8 mouse cellular contexts compared by ENCODE assay signal in genomic region chr17:15527811-15528136, GRCm38 (mm10). TPM values are rescaled to one million over a fixed set of nuclear protein-coding genes. Genes with fewer than 3 reads are reported as not detected.
A peak's percentile ranks its signal among the peaks of the same experiment; 100 is the strongest.
DNase-seq lines count a peak whose midpoint lies in the region; ATAC-seq and TF ChIP-seq lines count a peak whose summit lies in the region.

No protein-coding gene starts in this region.

- ATAC-seq in embryonic facial prominence, embryonic 14.5 days (ENCODE audit: low read depth): no peak
- ATAC-seq in intestine, embryonic 16.5 days: no peak
- ATAC-seq in neural tube, embryonic 12.5 days (ENCODE audit: low FRiP score, low read depth): no peak

- 57% methylated on average over 3 of the region's 3 CpGs for WGBS in embryonic facial prominence, embryonic 14.5 days
- WGBS in intestine, embryonic 16.5 days: 47% methylated on average over 3 of the region's 3 CpGs
- 61% methylated on average over 3 of the region's 3 CpGs for WGBS in neural tube, embryonic 12.5 days

- TF ChIP-seq CTCF in left cerebral cortex, adult 2 months (IDR thresholded peaks at IDR 0.05): no peak

- H3K27me3 ChIP-seq in embryonic facial prominence, embryonic 14.5 days (replicated peaks; ENCODE audit: control insufficient read depth, insufficient read depth, low read length): no peaks in the 10 kb centered on the region
- no peaks in the 10 kb centered on the region for H3K27me3 ChIP-seq in intestine, embryonic 16.5 days (replicated peaks; ENCODE audit: control insufficient read depth, insufficient read depth, low read length)
- H3K27me3 ChIP-seq in neural tube, embryonic 12.5 days (replicated peaks): no peaks in the 10 kb centered on the region

- H3K9ac ChIP-seq in embryonic facial prominence, embryonic 14.5 days (ENCODE audit: low read depth, low read length): peak overlapping the region; percentile 76
- peak overlapping the region; percentile 87 for H3K9ac ChIP-seq in intestine, embryonic 16.5 days (ENCODE audit: low read depth, low read length)
- H3K9ac ChIP-seq in neural tube, embryonic 12.5 days: peak overlapping the region; percentile 44; the same call in 1 of the 2 replicates

- peak overlapping the region; percentile 72 for H3K4me3 ChIP-seq in left cerebral cortex, adult 2 months
- H3K4me3 ChIP-seq in embryonic facial prominence, embryonic 14.5 days (ENCODE audit: low read depth, low read length): peak overlapping the region; percentile 83
- H3K4me3 ChIP-seq in intestine, embryonic 16.5 days (ENCODE audit: low read length): peak overlapping the region; percentile 92
- peak overlapping the region; percentile 94 for H3K4me3 ChIP-seq in neural tube, embryonic 12.5 days

- intact Hi-C loops in left cerebral cortex, adult 2 months (cut with DNase I): loop anchor here (2.0 to 5.0 kb wide), 3 partner anchors 37 to 195 kb away; partner anchors contain the start of gene Prdm9
- intact Hi-C loops in gastrocnemius, postnatal 14 days (cut with DNase I; ENCODE audit: low total_unique reads): loop anchor here (5.0 kb wide), 1 partner anchor 35 kb away; the partner anchor contains the start of gene Prdm9

- peaks cover 26% of the 10 kb centered on the region for H3K36me3 ChIP-seq in embryonic facial prominence, embryonic 14.5 days (ENCODE audit: control insufficient read depth, insufficient read depth, low read length)
- H3K36me3 ChIP-seq in intestine, embryonic 16.5 days (ENCODE audit: control insufficient read depth, insufficient read depth, low read length): peaks cover 2% of the 10 kb centered on the region; the same call in 1 of the 2 replicates
- peaks cover 14% of the 10 kb centered on the region for H3K36me3 ChIP-seq in neural tube, embryonic 12.5 days

- peaks cover 6% of the 10 kb centered on the region for H3K4me1 ChIP-seq in embryonic facial prominence, embryonic 14.5 days (ENCODE audit: control insufficient read depth, insufficient read depth, low read length)
- peaks cover 9% of the 10 kb centered on the region for H3K4me1 ChIP-seq in intestine, embryonic 16.5 days (ENCODE audit: control insufficient read depth, insufficient read depth, low read length)
- H3K4me1 ChIP-seq in neural tube, embryonic 12.5 days: peaks cover 9% of the 10 kb centered on the region

- no peak for DNase-seq in left cerebral cortex, adult 2 months (ENCODE audit: extremely low spot score in 1 of 2, low spot score in 2 of 2)
- DNase-seq in left cerebral cortex, adult 18-20 months (ENCODE audit: low spot score in 2 of 2): no peak
- DNase-seq in embryonic facial prominence, embryonic 14.5 days (ENCODE audit: low spot score): no peak
- DNase-seq in right cerebral cortex, postnatal 25 days: no peak
- no peak for DNase-seq in gastrocnemius, postnatal 14 days
- no peak for DNase-seq in cerebellum, adult 8-10 months

- H3K4me2 ChIP-seq in embryonic facial prominence, embryonic 14.5 days (ENCODE audit: low read depth, low read length): peak overlapping the region; percentile 76
- peak overlapping the region; percentile 75 for H3K4me2 ChIP-seq in intestine, embryonic 16.5 days (ENCODE audit: low read depth, low read length)
- peak overlapping the region; percentile 73 for H3K4me2 ChIP-seq in neural tube, embryonic 12.5 days (replicated peaks)

- peak overlapping the region; percentile 70; the same call in 1 of the 2 replicates for H3K27ac ChIP-seq in left cerebral cortex, adult 2 months
- peak overlapping the region; percentile 61; the same call in 1 of the 2 replicates for H3K27ac ChIP-seq in embryonic facial prominence, embryonic 14.5 days (replicated peaks; ENCODE audit: low read depth, low read length)
- no peak overlapping the region for H3K27ac ChIP-seq in intestine, embryonic 16.5 days (ENCODE audit: low read length)
- H3K27ac ChIP-seq in neural tube, embryonic 12.5 days: no peak overlapping the region

- H3K9me3 ChIP-seq in embryonic facial prominence, embryonic 14.5 days (ENCODE audit: control insufficient read depth, low read length): no peaks in the 10 kb centered on the region
- no peaks in the 10 kb centered on the region for H3K9me3 ChIP-seq in intestine, embryonic 16.5 days (ENCODE audit: control insufficient read depth, low read length)
- H3K9me3 ChIP-seq in neural tube, embryonic 12.5 days: no peaks in the 10 kb centered on the region

RNA-seq across cellular contexts. Expression of gene Pdcd2, which starts 0.7 kb away (rescaled TPM):
- 10 to 100 TPM; 19.1 to 21.0 TPM for total RNA-seq in left cerebral cortex, adult 2 months (2021)
- 10 to 100 TPM; 17.6 to 22.0 TPM for total RNA-seq in left cerebral cortex, adult 18-20 months (2021)
- polyA plus RNA-seq in embryonic facial prominence, embryonic 14.5 days (2014; fragmentation: Nextera tagmentation; extraction: Ambion mirVana): 39.7 and 41.5 TPM in 2 replicates
- 48.1 and 48.9 TPM in 2 replicates for polyA plus RNA-seq in intestine, embryonic 16.5 days (2015; fragmentation: Nextera tagmentation; extraction: Ambion mirVana)
- 66.3 and 70.3 TPM in 2 replicates for polyA plus RNA-seq in neural tube, embryonic 12.5 days (2016; fragmentation: Nextera tagmentation; extraction: Ambion mirVana)
- 10 to 100 TPM; 12.6 to 15.6 TPM for total RNA-seq in gastrocnemius, postnatal 14 days (2021)

RNA-seq across cellular contexts. Expression of gene Tbp, which starts 28.1 kb away (rescaled TPM):
- total RNA-seq in left cerebral cortex, adult 2 months (2021): 10 to 100 TPM; 29.3 to 32.2 TPM
- total RNA-seq in left cerebral cortex, adult 18-20 months (2021): 10 to 100 TPM; 25.7 to 30.0 TPM
- 46.6 and 49.3 TPM in 2 replicates for polyA plus RNA-seq in embryonic facial prominence, embryonic 14.5 days (2014; fragmentation: Nextera tagmentation; extraction: Ambion mirVana)
- 32.9 and 33.6 TPM in 2 replicates for polyA plus RNA-seq in intestine, embryonic 16.5 days (2015; fragmentation: Nextera tagmentation; extraction: Ambion mirVana)
- polyA plus RNA-seq in neural tube, embryonic 12.5 days (2016; fragmentation: Nextera tagmentation; extraction: Ambion mirVana): 56.1 and 60.4 TPM in 2 replicates
- 1 to 10 TPM; 6.6 to 8.4 TPM for total RNA-seq in gastrocnemius, postnatal 14 days (2021)

RNA-seq across cellular contexts. Expression of gene Psmb1, which starts 28.2 kb away (rescaled TPM):
- total RNA-seq in left cerebral cortex, adult 2 months (2021): 100 to 1,000 TPM; 118 to 122 TPM
- 100 to 1,000 TPM; 133 to 136 TPM for total RNA-seq in left cerebral cortex, adult 18-20 months (2021)
- 257 and 267 TPM in 2 replicates for polyA plus RNA-seq in embryonic facial prominence, embryonic 14.5 days (2014; fragmentation: Nextera tagmentation; extraction: Ambion mirVana)
- 238 and 252 TPM in 2 replicates for polyA plus RNA-seq in intestine, embryonic 16.5 days (2015; fragmentation: Nextera tagmentation; extraction: Ambion mirVana)
- 248 and 252 TPM in 2 replicates for polyA plus RNA-seq in neural tube, embryonic 12.5 days (2016; fragmentation: Nextera tagmentation; extraction: Ambion mirVana)
- total RNA-seq in gastrocnemius, postnatal 14 days (2021): 100 to 1,000 TPM; 115 to 119 TPM

RNA-seq across cellular contexts. Expression of gene Prdm9, which starts 36.4 kb away (rescaled TPM):
- total RNA-seq in left cerebral cortex, adult 2 months (2021): 1 to 10 TPM; 2.9 to 3.1 TPM
- total RNA-seq in left cerebral cortex, adult 18-20 months (2021): 1 to 10 TPM; 3.1 to 3.3 TPM
- 0.46 and 1.1 TPM in 2 replicates for polyA plus RNA-seq in embryonic facial prominence, embryonic 14.5 days (2014; fragmentation: Nextera tagmentation; extraction: Ambion mirVana)
- 1.5 and 2.2 TPM in 2 replicates for polyA plus RNA-seq in intestine, embryonic 16.5 days (2015; fragmentation: Nextera tagmentation; extraction: Ambion mirVana)
- polyA plus RNA-seq in neural tube, embryonic 12.5 days (2016; fragmentation: Nextera tagmentation; extraction: Ambion mirVana): 3.8 and 4.2 TPM in 2 replicates
- total RNA-seq in gastrocnemius, postnatal 14 days (2021): 1 to 10 TPM; 2.5 to 3.2 TPM

Comparison
In these comparisons a context has a peak if more than half of its experiments do, and no peak if none do; other contexts are left out.
1. H3K27ac ChIP-seq: peak in left cerebral cortex, adult 2 months (single experiment) and embryonic facial prominence, embryonic 14.5 days (single experiment); none in intestine, embryonic 16.5 days (single experiment) and neural tube, embryonic 12.5 days (single experiment).
2. Peak in every context shown above with its lines, with median percentiles within 50 percentile points of each other: H3K4me3 ChIP-seq, H3K4me2 ChIP-seq and H3K9ac ChIP-seq.